Mouse (Mus musculus) heart, embryonic 15.5 days (tissue): ENCODE results near the gene Coq9. TPM values are rescaled to one million over a fixed set of nuclear protein-coding genes. Genes with fewer than 3 reads are reported as not detected.

Source experiments
- ATAC-seq: fragments of 200-750 bp; cut with Nextera tagmentation; replicated peaks from 2 replicates; pipeline ENCODE4 v1.8.0; 2017; ENCODE audit warnings: low read depth, moderate TSS enrichment; ENCODE audit not compliant: insufficient number of reproducible peaks, insufficient read depth, low FRiP score
- H3K27ac ChIP-seq: fragments of 300-500 bp; sonication (generic); 2 replicates; pipeline ENCODE4 v1.5.1; 2015; ENCODE audit warnings: mild to moderate bottlenecking, inconsistent platforms
- H3K27me3 ChIP-seq: fragments of 300-500 bp; sonication (generic); 2 replicates; pipeline ENCODE4 v1.6.1; 2015; ENCODE audit warnings: inconsistent platforms
- H3K36me3 ChIP-seq: fragments of 300-500 bp; sonication (generic); 2 replicates; pipeline ENCODE4 v1.6.1; 2015; ENCODE audit warnings: mild to moderate bottlenecking, inconsistent platforms
- H3K4me1 ChIP-seq: fragments of 300-500 bp; sonication (generic); replicated peaks from 2 replicates; pipeline ENCODE4 v1.6.1; 2015; ENCODE audit warnings: inconsistent platforms
- H3K4me2 ChIP-seq: fragments of 300-500 bp; sonication (generic); 2 replicates; pipeline ENCODE4 v1.6.1; 2015; ENCODE audit warnings: inconsistent platforms, mild to moderate bottlenecking, moderate library complexity
- H3K4me3 ChIP-seq: fragments of 300-500 bp; sonication (generic); 2 replicates; pipeline ENCODE4 v1.5.1; 2015; ENCODE audit warnings: mild to moderate bottlenecking, inconsistent platforms
- H3K9ac ChIP-seq: fragments of 300-500 bp; sonication (generic); 2 replicates; pipeline ENCODE4 v1.6.1; 2015; ENCODE audit warnings: mild to moderate bottlenecking, inconsistent platforms
- H3K9me3 ChIP-seq: fragments of 300-500 bp; sonication (generic); replicated peaks from 2 replicates; pipeline ENCODE4 v1.6.1; 2016; ENCODE audit warnings: inconsistent platforms
- WGBS: fragments of 180-500 bp; shearing (Covaris S2); methylation state at CpG from one replicate; pipeline ENCODE4 v1.1.7; 2015; ENCODE audit warnings: mixed read lengths; 5-methylcytosine and 5-hydroxymethylcytosine counted together
- polyA plus RNA-seq: library from polyadenylated mRNA; unstranded; fragments of >200 nt; fragmentation: Nextera tagmentation; extraction: Ambion mirVana; gene quantifications from 2 replicates; pipeline ENCODE4 v1.2.1, GENCODE M21; 2015

The Coq9 gene
- polyA plus RNA-seq, 1 experiment from 2014 or later = 166 TPM

- peaks cover 65% of the 10 kb centered on the region for H3K4me1 ChIP-seq
- WGBS = 9% methylated on average over 7 of the region's 7 CpGs
These were observed 33.2 kb downstream of the Coq9 start for GRCm38 (mm10) chr8:94871108-94871894.

DNA sequence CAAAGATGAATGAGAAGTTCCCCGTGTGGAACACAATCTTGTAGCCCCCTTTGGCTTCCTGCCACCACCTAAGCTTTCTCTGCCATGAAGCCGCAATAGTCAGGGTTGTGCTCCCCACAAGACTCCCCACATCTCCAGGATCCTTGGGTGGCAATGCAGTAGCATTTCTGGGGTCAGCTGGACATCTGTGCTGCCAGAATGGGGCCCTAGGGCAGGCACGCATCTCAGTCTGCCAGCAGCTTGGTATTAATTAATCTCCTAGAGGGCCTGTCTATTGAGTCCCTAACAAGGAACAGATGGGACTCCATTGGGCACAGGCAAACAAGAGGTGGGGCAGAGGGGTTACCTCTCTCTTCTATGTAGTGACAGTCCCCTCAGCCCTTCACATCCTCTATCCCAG, 34.0 kb downstream of the Coq9 start:
- no peak for ATAC-seq
- no peaks in the 10 kb centered on the region for H3K27me3 ChIP-seq
- 0 out of 2 replicates have a peak, but pooled peaks cover under 1% of the 10 kb centered on the region for H3K36me3 ChIP-seq
- peak overlapping the region; percentile 56; the same call in 1 of the 2 replicates for H3K27ac ChIP-seq
- H3K9ac ChIP-seq = no peak overlapping the region
- WGBS = 51% methylated on average over 3 of the region's 3 CpGs
- peaks cover 72% of the 10 kb centered on the region for H3K4me1 ChIP-seq
- peak overlapping the region; percentile 5 for H3K4me2 ChIP-seq
- no peaks in the 10 kb centered on the region for H3K9me3 ChIP-seq
- no peak overlapping the region for H3K4me3 ChIP-seq

More at GRCm38 (mm10) chr8:94871108-94871894, 33.2 kb downstream of the Coq9 start:
- H3K36me3 ChIP-seq = peaks cover 7% of the 10 kb centered on the region; the same call in 1 of the 2 replicates
- H3K4me3 ChIP-seq = peak overlapping the region; percentile 45
- H3K27me3 ChIP-seq = no peaks in the 10 kb centered on the region
- H3K27ac ChIP-seq = peak overlapping the region; percentile 56
- H3K4me2 ChIP-seq = peak overlapping the region; percentile 70
- peak overlapping the region; percentile 36 for H3K9ac ChIP-seq
- H3K9me3 ChIP-seq = no peaks in the 10 kb centered on the region
- peak; percentile 52 for ATAC-seq

- Histone ChIP-seq H3K4me1 (peaks cover 72% of the 10 kb centered on the region), H3K4me2 (peak overlapping the region; percentile 5), H3K27ac (no peak overlapping the region), H3K4me3 (no peak overlapping the region), H3K9ac (no peak overlapping the region), H3K27me3 (no peaks in the 10 kb centered on the region), H3K36me3 (no peaks in the 10 kb centered on the region), H3K9me3 (no peaks in the 10 kb centered on the region)
- ATAC-seq = no peak
- WGBS = 77% methylated on average over 2 of the region's 2 CpGs
These were observed 34.5 kb downstream of the Coq9 start for GRCm38 (mm10) chr8:94872576-94872975.

GRCm38 (mm10) chr8:94874358-94874757, 36.2 kb downstream of the Coq9 start:
- peak overlapping the region; percentile 72; the same call in 1 of the 2 replicates for H3K9ac ChIP-seq
- H3K27me3 ChIP-seq = no peaks in the 10 kb centered on the region
- no peak overlapping the region for H3K27ac ChIP-seq
- peaks cover 61% of the 10 kb centered on the region for H3K4me1 ChIP-seq
- peak overlapping the region; percentile 94 for H3K4me2 ChIP-seq
- no peak; the same call in 1 of the 2 replicates for ATAC-seq
- H3K36me3 ChIP-seq = no peaks in the 10 kb centered on the region
- H3K9me3 ChIP-seq = no peaks in the 10 kb centered on the region
- WGBS = 7% methylated on average over 6 of the region's 6 CpGs
- H3K4me3 ChIP-seq = peak overlapping the region; percentile 71

GRCm38 (mm10) chr8:94875096-94875870, 37.2 kb downstream of the Coq9 start:
- Histone ChIP-seq H3K4me1 (peaks cover 52% of the 10 kb centered on the region), H3K27me3 (no peaks in the 10 kb centered on the region), H3K36me3 (no peaks in the 10 kb centered on the region), H3K4me3 (peak overlapping the region; percentile 71), H3K27ac (peak overlapping the region; percentile 78), H3K4me2 (peak overlapping the region; percentile 94), H3K9ac (peak overlapping the region; percentile 72), H3K9me3 (no peaks in the 10 kb centered on the region)
- no peak for ATAC-seq
- WGBS = 5% methylated on average over 17 of the region's 17 CpGs

DNA sequence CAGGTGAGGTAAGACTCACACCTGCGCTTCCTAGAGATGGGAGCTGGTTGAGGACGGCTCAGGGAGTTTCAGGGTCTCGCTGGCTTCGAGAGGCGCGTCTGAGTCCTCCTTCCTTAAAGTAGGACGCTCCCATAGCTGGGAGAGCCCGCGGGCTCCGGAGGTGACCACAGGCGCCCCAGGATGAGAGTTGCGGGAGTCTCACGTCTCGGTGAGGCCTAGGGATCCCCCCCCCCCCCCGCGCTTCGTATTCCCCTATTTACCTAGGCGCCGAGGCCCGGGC, 37.7 kb downstream of the Coq9 start:
- peak overlapping the region; percentile 94 for H3K4me2 ChIP-seq
- H3K9me3 ChIP-seq = no peaks in the 10 kb centered on the region
- WGBS = 1% methylated on average over 6 of the region's 20 CpGs
- peak overlapping the region; percentile 78 for H3K27ac ChIP-seq
- H3K4me3 ChIP-seq = peak overlapping the region; percentile 71
- H3K9ac ChIP-seq = peak overlapping the region; percentile 72
- no peaks in the 10 kb centered on the region for H3K27me3 ChIP-seq
- H3K36me3 ChIP-seq = no peaks in the 10 kb centered on the region
- ATAC-seq = no peak
- H3K4me1 ChIP-seq = peaks cover 47% of the 10 kb centered on the region

DNA sequence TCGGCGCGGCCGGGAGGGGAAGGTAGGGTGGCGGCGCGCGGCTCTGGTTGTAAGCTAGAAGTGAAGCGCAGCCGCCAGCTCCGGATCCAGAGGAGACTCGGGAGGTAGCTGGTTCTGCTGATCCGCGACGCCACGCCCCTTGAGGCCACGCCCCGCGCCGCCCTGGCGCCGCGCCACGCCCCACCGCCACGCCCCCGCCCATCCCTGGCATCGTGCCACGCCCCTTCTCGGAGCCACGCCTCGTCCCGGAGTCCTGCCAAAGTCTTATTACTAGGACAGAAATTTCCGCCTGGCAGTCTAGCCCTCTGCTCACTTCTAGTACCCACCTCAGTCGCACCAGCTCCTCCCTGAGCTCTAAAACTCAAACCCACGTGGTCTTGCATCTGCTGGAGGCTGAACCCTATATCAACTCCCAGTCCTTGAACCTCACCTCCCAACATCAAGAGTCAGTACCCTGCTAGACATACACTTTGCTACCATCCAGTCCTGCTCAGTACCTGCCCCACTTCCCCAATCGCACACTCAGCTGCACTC, 38.1 kb downstream of the Coq9 start, which contains the start of gene Dok4:
Gene Dok4, minus strand, starts transcription at position 134 of the 534 bp plus-strand sequence.
- H3K36me3 ChIP-seq = no peaks in the 10 kb centered on the region
- peak within 1 kb of the TSS; percentile 72 for H3K9ac ChIP-seq
- H3K4me1 ChIP-seq = peaks cover 42% of the 10 kb centered on the region
- no peaks in the 10 kb centered on the region for H3K9me3 ChIP-seq
- no peaks in the 10 kb centered on the region for H3K27me3 ChIP-seq
- H3K27ac ChIP-seq = peak within 1 kb of the TSS; percentile 78
- under 1% methylated on average over 23 of the region's 37 CpGs for WGBS
- H3K4me3 ChIP-seq = peak within 1 kb of the TSS; percentile 71
- H3K4me2 ChIP-seq = peak within 1 kb of the TSS; percentile 94
- peak; percentile 79 for ATAC-seq

DNA sequence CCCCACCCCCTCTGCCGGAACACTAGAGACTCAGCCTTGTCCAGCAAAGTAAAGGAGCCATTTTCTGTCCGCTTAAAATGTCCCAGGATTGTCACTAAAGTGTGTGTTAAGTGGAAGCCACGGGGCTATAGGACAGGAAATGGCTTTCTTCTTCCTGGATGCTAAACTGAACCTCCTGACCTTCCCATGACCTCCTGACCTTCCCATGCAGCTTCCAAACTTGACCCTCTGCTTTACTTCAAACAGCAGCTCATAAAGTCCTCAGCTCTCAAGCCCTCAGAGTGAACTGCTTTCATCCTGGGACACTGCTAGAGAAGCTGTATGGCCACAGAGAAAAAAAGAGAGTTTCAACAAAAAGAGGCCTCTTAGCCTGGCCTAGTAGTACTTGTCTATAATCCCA, 38.7 kb downstream of the Coq9 start:
- no peak overlapping the region for H3K9ac ChIP-seq

GRCm38 (mm10) chr8:94880742-94881141, 42.6 kb downstream of the Coq9 start:
- ATAC-seq = no peak
- no peak overlapping the region for H3K4me2 ChIP-seq
- no peaks in the 10 kb centered on the region for H3K9me3 ChIP-seq
- 59% methylated on average over 4 of the region's 4 CpGs for WGBS
- H3K4me3 ChIP-seq = no peak overlapping the region
- H3K9ac ChIP-seq = no peak overlapping the region
- H3K4me1 ChIP-seq = peaks cover 8% of the 10 kb centered on the region
- no peak overlapping the region for H3K27ac ChIP-seq
- no peaks in the 10 kb centered on the region for H3K36me3 ChIP-seq
- no peaks in the 10 kb centered on the region for H3K27me3 ChIP-seq

More for the DNA sequence above, 38.7 kb downstream of the Coq9 start:
- ATAC-seq = no peak
- Histone ChIP-seq H3K9me3 (no peaks in the 10 kb centered on the region), H3K4me2 (peak overlapping the region; percentile 94), H3K27ac (peak overlapping the region; percentile 63), H3K4me1 (peaks cover 37% of the 10 kb centered on the region), H3K4me3 (no peak overlapping the region), H3K36me3 (no peaks in the 10 kb centered on the region), H3K27me3 (no peaks in the 10 kb centered on the region)
- 44% methylated on average over 3 of the region's 3 CpGs for WGBS

DNA sequence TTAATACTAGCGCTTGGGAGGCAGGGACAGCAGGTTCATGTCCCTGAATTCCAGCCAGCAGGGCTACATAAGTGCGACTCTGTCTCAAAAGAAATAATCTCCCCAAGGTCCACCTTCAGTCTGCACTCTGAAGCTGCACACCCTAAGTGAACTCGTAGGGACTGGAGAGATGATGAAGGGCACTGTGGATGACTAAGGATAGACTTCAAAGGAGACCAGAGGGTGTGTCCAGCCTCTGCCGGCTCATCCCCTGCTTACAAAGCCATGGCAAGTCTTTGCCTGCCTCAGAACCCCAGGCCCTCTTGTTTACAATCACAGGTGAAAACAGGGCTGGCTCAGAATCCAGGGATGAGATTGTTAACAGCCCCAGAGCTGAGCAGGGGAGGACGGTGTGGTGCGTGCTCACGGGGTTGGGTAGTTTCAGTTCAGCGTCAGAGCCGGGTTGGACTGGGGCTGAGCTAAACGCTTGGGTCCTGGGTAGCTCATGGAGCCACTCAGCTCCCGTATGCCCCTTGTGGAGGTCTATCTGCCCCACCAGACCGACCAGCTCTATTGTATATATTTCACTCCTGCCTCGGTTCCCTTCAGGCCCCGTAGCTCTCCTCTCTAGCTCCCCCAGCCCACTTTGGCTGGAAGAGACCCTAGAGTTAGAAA, 50.4 kb downstream of the Coq9 start:
- no peak for ATAC-seq
- H3K36me3 ChIP-seq = no peaks in the 10 kb centered on the region
- H3K9me3 ChIP-seq = no peaks in the 10 kb centered on the region
- H3K4me2 ChIP-seq = peak overlapping the region; percentile 33
- no peak overlapping the region for H3K4me3 ChIP-seq
- WGBS = 30% methylated on average over 14 of the region's 14 CpGs
- no peaks in the 10 kb centered on the region for H3K27me3 ChIP-seq
- H3K4me1 ChIP-seq = peaks cover 15% of the 10 kb centered on the region
- no peak overlapping the region for H3K9ac ChIP-seq
- no peak overlapping the region for H3K27ac ChIP-seq

DNA sequence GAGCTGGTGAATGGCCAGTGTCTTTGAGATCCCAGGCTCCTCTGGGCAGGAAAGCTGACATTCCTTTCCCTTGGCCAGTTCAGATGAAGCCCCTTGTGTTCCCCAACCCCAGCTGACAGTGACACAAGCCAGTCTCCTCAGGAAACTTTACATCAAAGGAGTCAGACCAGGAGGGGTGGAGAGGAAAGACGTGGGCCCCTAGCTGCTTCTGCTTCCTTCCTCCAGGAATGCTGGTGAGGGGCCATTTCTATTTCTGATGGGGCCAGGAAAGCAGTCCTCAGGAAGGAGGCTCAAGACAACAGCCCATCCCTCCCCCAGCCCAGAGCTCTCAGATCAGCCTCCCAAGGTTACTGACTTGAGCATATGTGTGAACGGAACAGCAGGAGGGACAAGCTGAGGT, 54.8 kb downstream of the Coq9 start:
- Histone ChIP-seq H3K9me3 (no peaks in the 10 kb centered on the region), H3K4me1 (peaks cover 17% of the 10 kb centered on the region), H3K9ac (no peak overlapping the region), H3K36me3 (no peaks in the 10 kb centered on the region), H3K27ac (0 out of 2 replicates have a peak overlapping the region, but pooled peaks have one; percentile 49), H3K27me3 (no peaks in the 10 kb centered on the region), H3K4me3 (no peak overlapping the region), H3K4me2 (no peak overlapping the region)
- WGBS = 18% methylated on average over 2 of the region's 2 CpGs
- peak; percentile 56 for ATAC-seq
